13 mouse cellular contexts compared by ENCODE assay signal in genomic region chr16:37955336-37955917, GRCm38 (mm10). TPM values are rescaled to one million over a fixed set of nuclear protein-coding genes. Genes with fewer than 3 reads are reported as not detected.
DNase-seq lines count a peak whose midpoint lies in the region; ATAC-seq and TF ChIP-seq lines count a peak whose summit lies in the region.
"Had no signal": no experiment of that assay in that cellular context is flagged by ENCODE, and none has a peak within 500 bp of the region (broad histone marks: within the 10 kb centered on the region; RNA-seq: fewer than 3 reads in every experiment).

No protein-coding gene starts in this region.

- no peaks in the 10 kb centered on the region for H3K9me3 ChIP-seq in lung, embryonic 15.5 days
- H3K9me3 ChIP-seq in intestine, embryonic 16.5 days (ENCODE audit: control insufficient read depth, low read length), result no peaks in the 10 kb centered on the region
- H3K9me3 ChIP-seq in stomach, embryonic 14.5 days (ENCODE audit: control insufficient read depth, low read depth, low read length), result no peaks in the 10 kb centered on the region
- H3K9me3 ChIP-seq in kidney, embryonic 15.5 days (replicated peaks), result no peaks in the 10 kb centered on the region
- H3K9me3 ChIP-seq in lung, postnatal 0 days (ENCODE audit: low read length), result no peaks in the 10 kb centered on the region
- H3K9me3 ChIP-seq: embryonic facial prominence, embryonic 15.5 days had no signal

- no peak overlapping the region for H3K27ac ChIP-seq in lung, embryonic 15.5 days
- H3K27ac ChIP-seq in intestine, embryonic 16.5 days (ENCODE audit: low read length), result no peak overlapping the region
- no peak overlapping the region for H3K27ac ChIP-seq in stomach, embryonic 14.5 days (ENCODE audit: low read length)
- H3K27ac ChIP-seq in kidney, embryonic 15.5 days, result no peak overlapping the region
- no peak overlapping the region for H3K27ac ChIP-seq in lung, postnatal 0 days (ENCODE audit: low read length)
- H3K27ac ChIP-seq: embryonic facial prominence, embryonic 15.5 days; gastrocnemius, adult 2 months; liver, embryonic 14.5 days had no signal

- 55% methylated on average over 13 of the region's 13 CpGs for WGBS in lung, embryonic 15.5 days
- 53% methylated on average over 13 of the region's 13 CpGs for whole genome bisulfite sequencing in intestine, embryonic 16.5 days
- 57% methylated on average over 13 of the region's 13 CpGs for WGBS in stomach, embryonic 14.5 days
- WGBS in kidney, embryonic 15.5 days, result 54% methylated on average over 13 of the region's 13 CpGs
- 61% methylated on average over 13 of the region's 13 CpGs for WGBS in lung, postnatal 0 days

- peak; percentile 41 for DNase-seq in adrenal gland, postnatal 10 days
- DNase-seq in adrenal gland, adult (ENCODE audit: inconsistent age in 2 of 2, low spot score in 1 of 2), result no peak
- DNase-seq in lung, postnatal 4 days, result no peak
- DNase-seq in lung, postnatal 0 days (ENCODE audit: low spot score), result no peak
- DNase-seq: cerebellum, adult 9-10 months; gastrocnemius, adult 2 months; kidney, adult 18-20 months had no signal

- ATAC-seq in lung, embryonic 15.5 days (ENCODE audit: borderline replicate concordance, extremely low read depth, low FRiP score, low TSS enrichment), result peak; percentile 37; the same call in 1 of the 2 replicates
- ATAC-seq in intestine, embryonic 16.5 days, result peak; percentile 9
- peak; percentile 29; the same call in 1 of the 2 replicates for ATAC-seq in stomach, embryonic 14.5 days (ENCODE audit: insufficient number of reproducible peaks, insufficient read depth, low FRiP score, low read depth)
- ATAC-seq in kidney, embryonic 15.5 days (replicated peaks; ENCODE audit: low FRiP score), result no peak
- no peak; the same call in 1 of the 2 replicates for ATAC-seq in lung, postnatal 0 days

- no peak for TF ChIP-seq EP300 in lung, postnatal 0 days (IDR thresholded peaks at IDR 0.05)

- H3K4me2 ChIP-seq in lung, embryonic 15.5 days, result no peak overlapping the region
- H3K4me2 ChIP-seq in intestine, embryonic 16.5 days (ENCODE audit: low read depth, low read length), result no peak overlapping the region
- H3K4me2 ChIP-seq in stomach, embryonic 14.5 days (replicated peaks; ENCODE audit: low read depth, low read length), result no peak overlapping the region
- H3K4me2 ChIP-seq in kidney, embryonic 15.5 days, result no peak overlapping the region
- no peak overlapping the region for H3K4me2 ChIP-seq in lung, postnatal 0 days (replicated peaks; ENCODE audit: low read depth, low read length)
- H3K4me2 ChIP-seq: embryonic facial prominence, embryonic 15.5 days had no signal

- no peaks in the 10 kb centered on the region for H3K36me3 ChIP-seq in lung, embryonic 15.5 days
- H3K36me3 ChIP-seq in intestine, embryonic 16.5 days (ENCODE audit: control insufficient read depth, insufficient read depth, low read length), result no peaks in the 10 kb centered on the region
- no peaks in the 10 kb centered on the region for H3K36me3 ChIP-seq in stomach, embryonic 14.5 days (ENCODE audit: control insufficient read depth, insufficient read depth, low read length)
- no peaks in the 10 kb centered on the region for H3K36me3 ChIP-seq in kidney, embryonic 15.5 days
- H3K36me3 ChIP-seq in lung, postnatal 0 days (ENCODE audit: insufficient read depth, low read length), result no peaks in the 10 kb centered on the region
- H3K36me3 ChIP-seq: embryonic facial prominence, embryonic 15.5 days had no signal

- no peak overlapping the region for H3K4me3 ChIP-seq in lung, embryonic 15.5 days
- no peak overlapping the region for H3K4me3 ChIP-seq in intestine, embryonic 16.5 days (ENCODE audit: low read length)
- H3K4me3 ChIP-seq in stomach, embryonic 14.5 days (ENCODE audit: low read depth, low read length), result no peak overlapping the region
- H3K4me3 ChIP-seq in kidney, embryonic 15.5 days (replicated peaks), result no peak overlapping the region
- no peak overlapping the region for H3K4me3 ChIP-seq in lung, postnatal 0 days (ENCODE audit: low read depth, low read length)
- H3K4me3 ChIP-seq: embryonic facial prominence, embryonic 15.5 days; gastrocnemius, adult 2 months had no signal

- 0 out of 2 replicates have a peak, but pooled peaks cover 3% of the 10 kb centered on the region for H3K4me1 ChIP-seq in lung, embryonic 15.5 days
- peaks cover 7% of the 10 kb centered on the region; the same call in 1 of the 2 replicates for H3K4me1 ChIP-seq in intestine, embryonic 16.5 days (ENCODE audit: control insufficient read depth, insufficient read depth, low read length)
- H3K4me1 ChIP-seq in stomach, embryonic 14.5 days (ENCODE audit: control insufficient read depth, insufficient read depth, low read length), result peaks cover 4% of the 10 kb centered on the region; the same call in 1 of the 2 replicates
- H3K4me1 ChIP-seq in kidney, embryonic 15.5 days, result peaks cover 15% of the 10 kb centered on the region; the same call in 1 of the 2 replicates
- no peaks in the 10 kb centered on the region for H3K4me1 ChIP-seq in lung, postnatal 0 days (ENCODE audit: insufficient read depth, low read depth, low read length)

- H3K9ac ChIP-seq in lung, embryonic 15.5 days, result no peak overlapping the region
- no peak overlapping the region for H3K9ac ChIP-seq in intestine, embryonic 16.5 days (ENCODE audit: low read depth, low read length)
- H3K9ac ChIP-seq in stomach, embryonic 14.5 days (replicated peaks; ENCODE audit: low read depth, low read length), result no peak overlapping the region
- no peak overlapping the region for H3K9ac ChIP-seq in kidney, embryonic 15.5 days
- no peak overlapping the region for H3K9ac ChIP-seq in lung, postnatal 0 days (replicated peaks; ENCODE audit: low read depth)
- H3K9ac ChIP-seq: embryonic facial prominence, embryonic 15.5 days; liver, embryonic 14.5 days had no signal

- H3K27me3 ChIP-seq in lung, embryonic 15.5 days, result no peaks in the 10 kb centered on the region
- no peaks in the 10 kb centered on the region for H3K27me3 ChIP-seq in intestine, embryonic 16.5 days (replicated peaks; ENCODE audit: control insufficient read depth, insufficient read depth, low read length)
- no peaks in the 10 kb centered on the region for H3K27me3 ChIP-seq in stomach, embryonic 14.5 days (ENCODE audit: control insufficient read depth, insufficient read depth, low read length)
- H3K27me3 ChIP-seq in kidney, embryonic 15.5 days, result no peaks in the 10 kb centered on the region
- H3K27me3 ChIP-seq in lung, postnatal 0 days (replicated peaks; ENCODE audit: insufficient read depth, low read length), result no peaks in the 10 kb centered on the region
- H3K27me3 ChIP-seq: embryonic facial prominence, embryonic 15.5 days had no signal

- no peak for TF ChIP-seq CTCF in lung, postnatal 0 days (IDR thresholded peaks at IDR 0.05)

RNA-seq across cellular contexts. Expression of gene Gpr156, which starts 39.1 kb away (rescaled TPM):
- total RNA-seq in adrenal gland, postnatal 10 days (2021), result under 1 TPM; 0.24 to 0.48 TPM
- 0.50 and 0.67 TPM in 2 replicates for polyA plus RNA-seq in lung, embryonic 15.5 days (2015; fragmentation: Nextera tagmentation; extraction: Ambion mirVana)
- polyA plus RNA-seq in intestine, embryonic 16.5 days (2015; fragmentation: Nextera tagmentation; extraction: Ambion mirVana), result 0.13 and 0.15 TPM in 2 replicates
- 0.21 and 0.39 TPM in 2 replicates for polyA plus RNA-seq in stomach, embryonic 14.5 days (2014; fragmentation: Nextera tagmentation; extraction: Ambion mirVana)
- 0.86 and 1.2 TPM in 2 replicates for polyA plus RNA-seq in kidney, embryonic 15.5 days (2015; fragmentation: Nextera tagmentation; extraction: Ambion mirVana)
- 0.26 and 0.32 TPM in 2 replicates for polyA plus RNA-seq in lung, postnatal 0 days (2015; fragmentation: Nextera tagmentation; extraction: Ambion mirVana)
- total RNA-seq: gastrocnemius, adult 2 months had no signal

Comparison
In these comparisons a context has a peak if more than half of its experiments do, and no peak if none do; other contexts are left out.
1. ATAC-seq: peak in lung, embryonic 15.5 days (single experiment), intestine, embryonic 16.5 days (single experiment) and stomach, embryonic 14.5 days (single experiment); none in kidney, embryonic 15.5 days (single experiment) and lung, postnatal 0 days (single experiment).